Mouse (Mus musculus): ENCODE results near the gene Tap2.
"Not testable (repeated sequence)": the region's sequence is repeated elsewhere in the genome, so short reads cannot be mapped to it uniquely, and the experiment has no call there.

Gene Tap2

DNA sequence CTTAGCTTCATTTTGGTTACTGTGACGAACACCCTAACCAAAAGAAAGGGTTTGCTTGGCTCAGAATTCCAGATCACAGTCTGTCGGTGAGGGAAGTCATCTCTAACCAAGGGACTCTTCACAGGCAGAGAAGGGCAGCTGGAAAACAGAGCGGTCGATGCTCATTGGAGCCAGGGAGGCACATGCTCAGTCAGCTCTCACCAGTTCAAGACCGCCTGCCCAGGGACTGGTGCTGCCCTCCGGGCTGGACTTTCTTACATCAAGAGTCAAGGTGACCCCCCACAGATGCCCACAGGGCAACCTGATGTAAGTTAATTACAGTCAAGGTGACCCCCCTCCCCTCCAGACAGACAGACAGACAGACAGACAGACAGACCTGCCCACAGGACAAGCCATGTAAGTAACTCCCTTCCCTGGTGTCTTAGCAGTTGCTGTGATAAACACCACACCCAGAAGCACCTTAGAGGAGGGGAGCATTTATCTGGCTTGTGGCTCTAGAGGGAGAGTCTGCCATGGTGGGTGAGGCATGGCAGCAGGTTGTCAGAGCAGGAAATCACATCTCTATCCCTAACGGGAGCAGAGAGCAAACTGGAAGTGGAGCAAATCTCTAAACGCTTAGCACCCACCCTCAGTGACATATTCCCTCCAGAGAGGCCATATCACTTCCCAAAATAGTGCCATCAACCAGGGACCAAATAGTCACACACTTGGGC lies 14.0 kb downstream of the Tap2 start:
- DNase-seq, result no peak

- DNase-seq, result no peak
These were observed 14.7 kb downstream of the Tap2 start for GRCm38 (mm10) chr17:34217986-34218385.

DNA sequence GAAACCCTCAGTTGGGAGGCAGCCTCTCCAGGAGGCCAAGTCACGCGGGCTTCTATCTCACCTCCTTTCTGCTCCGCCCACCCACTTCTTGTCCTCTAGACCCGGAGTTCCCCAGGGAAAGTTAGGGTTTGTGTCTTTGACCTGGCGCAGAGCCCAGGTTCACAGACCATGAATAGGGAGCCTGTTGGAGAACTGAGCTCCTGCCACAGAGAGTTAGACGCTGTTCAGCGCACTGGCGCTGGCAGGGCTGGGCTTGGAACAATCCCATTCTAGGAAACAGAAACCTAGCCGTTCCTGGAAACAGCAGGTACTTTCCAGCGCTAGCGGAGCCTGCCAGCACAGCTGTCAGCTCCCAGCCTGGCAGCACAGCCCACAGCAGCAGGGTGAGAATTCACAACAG lies 15.3 kb downstream of the Tap2 start:
- no peak for DNase-seq

- DNase-seq, result not testable (repeated sequence)
These were observed 15.8 kb downstream of the Tap2 start for GRCm38 (mm10) chr17:34219096-34219495.

GRCm38 (mm10) chr17:34219801-34220200 lies 16.5 kb downstream of the Tap2 start:
- DNase-seq, result peak; percentile 68

- DNase-seq, result not testable (repeated sequence)
These were observed 17.1 kb downstream of the Tap2 start for GRCm38 (mm10) chr17:34220401-34220800.

GRCm38 (mm10) chr17:34224816-34225215 lies 21.5 kb downstream of the Tap2 start:
- no peak for DNase-seq

GRCm38 (mm10) chr17:34225426-34225825 lies 22.1 kb downstream of the Tap2 start:
- no peak for DNase-seq

- DNase-seq, result not testable (repeated sequence)
These were observed 22.6 kb downstream of the Tap2 start for GRCm38 (mm10) chr17:34225911-34226310.

- DNase-seq, result peak; percentile 6
These were observed 27.6 kb downstream of the Tap2 start for GRCm38 (mm10) chr17:34230971-34231370.

- not testable (repeated sequence) for DNase-seq
These were observed 28.7 kb downstream of the Tap2 start for GRCm38 (mm10) chr17:34232021-34232420.

GRCm38 (mm10) chr17:34234926-34235325 lies 31.6 kb downstream of the Tap2 start:
- DNase-seq, result peak; percentile 49

- DNase-seq, result no peak
These were observed 33.4 kb downstream of the Tap2 start for GRCm38 (mm10) chr17:34236691-34237090.

DNA sequence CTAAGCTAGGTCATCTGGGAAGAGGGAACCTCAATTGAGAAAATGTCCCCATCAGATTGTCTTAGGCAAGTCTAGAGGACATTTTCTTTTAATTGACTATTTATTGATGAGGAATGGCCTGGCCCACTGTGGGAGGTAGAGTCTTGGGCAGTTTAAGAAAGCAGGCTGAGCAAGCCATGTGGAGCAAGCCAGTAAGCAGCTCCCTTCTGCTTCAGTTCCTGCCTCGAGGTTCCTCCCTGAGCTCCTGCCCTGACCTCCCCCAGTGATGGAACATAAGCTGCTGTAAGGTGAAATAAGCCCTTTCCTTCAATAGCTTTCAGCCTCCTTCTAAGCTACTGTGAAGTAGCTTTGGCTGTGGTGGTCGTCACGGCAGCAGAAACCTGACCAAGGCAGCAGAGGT lies 34.4 kb downstream of the Tap2 start:
- DNase-seq, result no peak

GRCm38 (mm10) chr17:34238706-34239105 lies 35.4 kb downstream of the Tap2 start, which contains the start of gene H2-Ob:
H2-Ob (plus strand) TSS chr17:34238903.
- DNase-seq, result no peak

- no peak for DNase-seq
These were observed 36.3 kb downstream of the Tap2 start for GRCm38 (mm10) chr17:34239601-34240041.

DNA sequence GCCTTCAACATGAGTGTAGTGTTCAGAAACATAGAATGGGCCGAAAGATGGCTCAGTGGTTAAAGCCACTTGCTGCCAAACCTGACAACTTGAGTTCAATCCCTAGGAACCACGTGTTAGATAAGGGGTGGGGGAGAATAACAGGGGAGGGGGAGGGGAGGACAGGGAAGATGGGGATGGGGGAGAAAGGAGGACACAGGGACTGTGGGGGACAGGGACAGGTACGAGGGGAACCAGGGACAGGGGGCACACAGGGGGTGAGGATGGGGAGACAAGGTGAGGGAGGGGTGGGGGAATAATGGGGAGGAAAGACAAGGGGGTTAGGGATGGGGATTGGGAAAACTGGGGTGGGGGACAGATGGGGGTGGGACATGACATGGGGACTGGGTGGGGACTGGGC lies 37.0 kb downstream of the Tap2 start:
- no peak for DNase-seq

DNA sequence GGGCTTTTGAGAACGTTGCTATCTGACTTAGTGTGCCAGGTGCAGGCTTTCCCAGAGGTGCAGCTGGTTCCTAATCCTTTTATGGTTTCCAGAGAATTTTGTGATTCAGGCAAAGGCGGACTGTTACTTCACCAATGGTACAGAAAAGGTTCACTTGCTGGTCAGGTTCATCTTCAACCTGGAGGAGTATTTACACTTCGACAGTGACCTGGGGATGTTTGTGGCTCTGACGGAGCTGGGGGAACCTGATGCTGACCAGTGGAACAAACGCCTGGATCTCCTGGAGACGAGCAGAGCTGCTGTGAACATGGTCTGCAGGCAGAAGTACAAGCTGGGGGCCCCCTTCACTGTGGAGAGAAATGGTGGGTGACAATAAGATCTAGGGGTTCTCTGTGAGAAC lies 37.6 kb downstream of the Tap2 start:
- no peak for DNase-seq

GRCm38 (mm10) chr17:34244656-34245055 lies 41.3 kb downstream of the Tap2 start:
- no peak for DNase-seq

GRCm38 (mm10) chr17:34247047-34247446 lies 43.7 kb downstream of the Tap2 start:
- DNase-seq, result no peak

GRCm38 (mm10) chr17:34248764-34249163 lies 45.4 kb downstream of the Tap2 start:
- no peak for DNase-seq

DNA sequence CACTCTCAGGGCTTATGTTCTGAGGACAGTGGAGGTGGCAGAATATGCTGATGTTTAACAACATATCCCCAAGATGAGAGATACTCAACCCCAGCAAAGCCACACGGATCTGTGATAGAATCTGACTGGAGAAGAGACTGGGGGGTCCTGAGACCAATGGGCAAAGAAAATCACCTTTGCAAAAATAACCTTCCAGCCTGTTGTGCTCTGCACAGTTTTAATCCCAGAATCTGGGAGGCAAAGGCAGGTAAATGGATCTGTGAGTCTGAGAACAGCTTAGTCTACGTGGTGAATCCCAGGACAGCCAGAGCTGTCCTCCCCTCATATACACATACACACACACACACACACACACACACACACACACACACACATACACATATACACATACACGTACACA lies 46.0 kb downstream of the Tap2 start:
- no peak for DNase-seq

DNA sequence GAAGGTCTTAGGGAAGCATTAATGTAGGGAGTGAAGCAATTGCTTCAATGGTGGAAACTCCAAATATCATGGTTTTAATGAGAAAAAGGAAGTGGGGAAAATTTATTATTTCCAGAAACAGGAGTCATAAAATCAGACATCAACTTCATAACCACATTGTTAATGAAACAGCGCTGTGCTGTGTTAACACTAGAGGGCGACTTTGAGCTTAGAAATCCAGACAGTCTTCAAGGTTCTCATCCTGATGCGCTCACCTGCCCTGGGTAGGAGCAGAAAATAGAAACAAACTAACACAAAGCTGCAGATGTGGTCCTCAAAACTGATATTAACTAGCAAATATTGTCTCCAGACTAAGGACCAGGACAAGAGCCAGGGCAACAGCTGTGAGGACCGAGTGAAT lies 46.6 kb downstream of the Tap2 start:
- DNase-seq, result peak; percentile 46

DNA sequence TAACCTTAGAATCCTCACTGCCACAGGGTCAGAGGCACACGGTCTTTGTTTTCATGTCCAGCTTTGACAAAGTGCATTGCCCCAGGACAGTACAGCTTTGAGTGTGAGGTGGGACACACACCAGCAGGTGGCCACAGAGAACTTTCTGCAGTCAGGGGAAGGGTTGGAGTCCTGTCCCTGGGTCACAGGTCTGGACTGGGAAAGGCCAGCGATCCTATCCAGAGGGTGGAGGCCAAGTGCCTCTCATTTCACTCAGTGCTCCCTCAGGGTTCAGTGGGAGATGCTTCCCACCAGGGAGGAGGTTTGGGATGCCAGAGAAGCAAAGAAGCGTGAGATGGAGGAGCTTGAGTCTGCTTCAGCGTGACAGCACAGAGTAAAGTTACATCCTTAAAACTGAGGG lies 48.3 kb downstream of the Tap2 start:
- DNase-seq, result no peak

- DNase-seq, result no peak
These were observed 53.2 kb downstream of the Tap2 start for GRCm38 (mm10) chr17:34256501-34256900.
